Mouse (Mus musculus): ENCODE data around the gene Ttc12.

The Ttc12 gene

GRCm38 (mm10) chr9:49485892-49486311 lies at the start of gene Ttc12:
Gene Ttc12, minus strand, starts transcription at chr9:49486225.
- in situ Hi-C loops (cut with MboI; ENCODE audit: unreplicated experiment in 2 of 2), result loop anchor here (5.0 to 25.0 kb wide), 6 partner anchors 404 to 1251 kb away; partner anchors contain the start of genes Htr3b (in 2 of the 2), Tmprss5 (in 2 of the 2), 2310030G06Rik (in 1 of the 2) and Dixdc1 (in 1 of the 2)

- in situ Hi-C loops (cut with MboI; ENCODE audit: unreplicated experiment in 2 of 2), result no loop called here
Observed at GRCm38 (mm10) chr9:49534958-49535357, 48.9 kb upstream of the Ttc12 start.

GRCm38 (mm10) chr9:49533912-49534491 lies 48.0 kb upstream of the Ttc12 start:
- in situ Hi-C loops (cut with MboI; ENCODE audit: unreplicated experiment in 2 of 2), result no loop called here

GRCm38 (mm10) chr9:49533455-49533854 lies 47.4 kb upstream of the Ttc12 start:
- in situ Hi-C loops (cut with MboI; ENCODE audit: unreplicated experiment in 2 of 2), result no loop called here

GRCm38 (mm10) chr9:49531833-49532232 lies 45.8 kb upstream of the Ttc12 start:
- in situ Hi-C loops (cut with MboI; ENCODE audit: unreplicated experiment in 2 of 2), result no loop called here

GRCm38 (mm10) chr9:49531257-49531656 lies 45.2 kb upstream of the Ttc12 start:
- in situ Hi-C loops (cut with MboI; ENCODE audit: unreplicated experiment in 2 of 2), result no loop called here

- in situ Hi-C loops (cut with MboI; ENCODE audit: unreplicated experiment in 2 of 2), result no loop called here
Observed at GRCm38 (mm10) chr9:49530739-49531138, 44.7 kb upstream of the Ttc12 start.

- in situ Hi-C loops (cut with MboI; ENCODE audit: unreplicated experiment in 2 of 2), result no loop called here
Observed at GRCm38 (mm10) chr9:49529366-49529959, 43.4 kb upstream of the Ttc12 start.

GRCm38 (mm10) chr9:49528943-49529342 lies 42.9 kb upstream of the Ttc12 start:
- in situ Hi-C loops (cut with MboI; ENCODE audit: unreplicated experiment in 2 of 2), result no loop called here

GRCm38 (mm10) chr9:49528026-49528425 lies 42.0 kb upstream of the Ttc12 start:
- in situ Hi-C loops (cut with MboI; ENCODE audit: unreplicated experiment in 2 of 2), result no loop called here

GRCm38 (mm10) chr9:49527340-49527739 lies 41.3 kb upstream of the Ttc12 start:
- in situ Hi-C loops (cut with MboI; ENCODE audit: unreplicated experiment in 2 of 2), result no loop called here

GRCm38 (mm10) chr9:49524721-49525120 lies 38.7 kb upstream of the Ttc12 start:
- in situ Hi-C loops (cut with MboI; ENCODE audit: unreplicated experiment in 2 of 2), result no loop called here

- in situ Hi-C loops (cut with MboI; ENCODE audit: unreplicated experiment in 2 of 2), result no loop called here
Observed at GRCm38 (mm10) chr9:49523881-49524280, 37.9 kb upstream of the Ttc12 start.

- in situ Hi-C loops (cut with MboI; ENCODE audit: unreplicated experiment in 2 of 2), result no loop called here
Observed at GRCm38 (mm10) chr9:49514306-49514705, 28.3 kb upstream of the Ttc12 start.

- in situ Hi-C loops (cut with MboI; ENCODE audit: unreplicated experiment in 2 of 2), result no loop called here
Observed at GRCm38 (mm10) chr9:49510666-49511065, 24.6 kb upstream of the Ttc12 start.

- in situ Hi-C loops (cut with MboI; ENCODE audit: unreplicated experiment in 2 of 2), result no loop called here
Observed at GRCm38 (mm10) chr9:49509628-49510027, 23.6 kb upstream of the Ttc12 start.

GRCm38 (mm10) chr9:49509094-49509493 lies 23.1 kb upstream of the Ttc12 start:
- in situ Hi-C loops (cut with MboI; ENCODE audit: unreplicated experiment in 2 of 2), result no loop called here

GRCm38 (mm10) chr9:49507829-49508585 lies 22.0 kb upstream of the Ttc12 start:
- in situ Hi-C loops (cut with MboI; ENCODE audit: unreplicated experiment in 2 of 2), result no loop called here

- in situ Hi-C loops (cut with MboI; ENCODE audit: unreplicated experiment in 2 of 2), result no loop called here
Observed at GRCm38 (mm10) chr9:49504658-49505057, 18.6 kb upstream of the Ttc12 start.

GRCm38 (mm10) chr9:49502245-49502644 lies 16.2 kb upstream of the Ttc12 start:
- in situ Hi-C loops (cut with MboI; ENCODE audit: unreplicated experiment in 2 of 2), result no loop called here

- in situ Hi-C loops (cut with MboI; ENCODE audit: unreplicated experiment in 2 of 2), result loop anchor here (5.0 to 25.0 kb wide), 11 partner anchors 538 to 1655 kb away; partner anchors contain the start of genes Dixdc1 (in 2 of the 2), Htr3b (in 2 of the 2), 2310030G06Rik (in 1 of the 2) and Pts (in 1 of the 2)
Observed at GRCm38 (mm10) chr9:49499878-49500277, 13.9 kb upstream of the Ttc12 start.

Data from v-Abl transformed pro-B cells (cell line).